20 mouse cellular contexts compared by ENCODE assay signal in the genomic region with DNA sequence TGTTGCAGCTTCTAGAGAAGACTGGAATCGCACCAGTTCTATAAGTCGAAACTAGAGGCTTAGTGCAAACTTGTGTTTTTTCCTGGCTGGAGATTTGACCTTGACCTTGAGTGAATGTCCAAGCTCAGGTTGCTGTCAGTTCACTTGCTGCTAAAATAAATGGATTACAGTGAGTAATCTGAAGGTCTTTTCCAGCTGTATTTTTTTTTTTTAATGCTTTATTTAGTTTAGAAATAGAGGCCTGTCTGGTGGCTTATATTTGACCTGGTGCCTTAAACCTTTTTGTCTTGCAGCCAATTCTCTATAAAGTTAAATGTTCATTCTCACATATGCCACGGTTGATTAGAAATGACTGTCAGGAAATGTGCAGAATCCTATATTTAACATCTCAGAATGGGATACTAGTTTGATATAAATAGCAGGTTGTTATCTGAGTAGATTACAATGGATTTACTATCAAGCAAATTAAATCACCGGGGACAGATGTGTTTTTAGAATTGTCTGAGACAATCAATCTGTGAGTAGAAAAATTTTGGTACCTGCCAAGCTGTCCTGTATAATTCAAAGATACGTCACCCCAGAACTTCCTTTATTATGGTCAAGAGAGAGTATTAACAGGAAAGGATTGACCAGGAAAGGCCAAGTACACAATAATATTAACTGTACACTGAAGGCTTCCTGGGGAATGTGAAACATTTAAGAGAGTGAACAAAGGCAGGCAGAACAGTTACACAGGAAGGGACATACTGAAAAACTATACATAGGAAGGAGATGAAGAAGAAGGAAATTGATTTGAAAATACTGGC.
DNase-seq lines count a peak whose midpoint lies in the region; ATAC-seq and TF ChIP-seq lines count a peak whose summit lies in the region.
"Had no signal": no experiment of that assay in that cellular context is flagged by ENCODE, and none has a peak within 500 bp of the region (broad histone marks: within the 10 kb centered on the region; RNA-seq: fewer than 3 reads in every experiment).

No protein-coding gene starts in this region.

- no peak overlapping the region for H3K4me3 ChIP-seq in kidney, embryonic 16.5 days (ENCODE audit: low read length)
- no peak overlapping the region for H3K4me3 ChIP-seq in lung, postnatal 0 days (ENCODE audit: low read depth, low read length)
- H3K4me3 ChIP-seq: forebrain, embryonic 15.5 days; heart, embryonic 13.5 days; hindbrain, embryonic 15.5 days had no signal

- TF ChIP-seq EP300 in lung, postnatal 0 days (IDR thresholded peaks at IDR 0.05) = no peak

- H3K4me2 ChIP-seq in kidney, embryonic 16.5 days (replicated peaks; ENCODE audit: low read depth, low read length) = no peak overlapping the region
- H3K4me2 ChIP-seq in lung, postnatal 0 days (replicated peaks; ENCODE audit: low read depth, low read length) = no peak overlapping the region
- H3K4me2 ChIP-seq: forebrain, embryonic 15.5 days; heart, embryonic 13.5 days; hindbrain, embryonic 15.5 days had no signal

- no peak for TF ChIP-seq CTCF in lung, postnatal 0 days (IDR thresholded peaks at IDR 0.05)

- no peak overlapping the region for H3K9ac ChIP-seq in kidney, embryonic 16.5 days (replicated peaks; ENCODE audit: low read length)
- H3K9ac ChIP-seq in lung, postnatal 0 days (replicated peaks; ENCODE audit: low read depth) = no peak overlapping the region
- H3K9ac ChIP-seq: forebrain, embryonic 15.5 days; heart, embryonic 13.5 days; hindbrain, embryonic 15.5 days had no signal

- H3K4me1 ChIP-seq in kidney, embryonic 16.5 days (ENCODE audit: insufficient read depth, low read length) = no peaks in the 10 kb centered on the region
- no peaks in the 10 kb centered on the region for H3K4me1 ChIP-seq in lung, postnatal 0 days (ENCODE audit: insufficient read depth, low read depth, low read length)
- H3K4me1 ChIP-seq: forebrain, embryonic 15.5 days; heart, embryonic 13.5 days; hindbrain, embryonic 15.5 days had no signal

- ATAC-seq in kidney, embryonic 16.5 days (ENCODE audit: low FRiP score, low TSS enrichment) = peak; percentile 67; the same call in 1 of the 2 replicates
- ATAC-seq in lung, postnatal 0 days = peak; percentile 35
- ATAC-seq: CD4-positive, CD25-positive, alpha-beta regulatory T cell, adult 4 months; forebrain, embryonic 15.5 days had no signal

- peak; percentile 6 for DNase-seq in adrenal gland, adult 2 months
- DNase-seq in adrenal gland, adult 18-20 months (ENCODE audit: low spot score in 2 of 2) = no peak
- peak; percentile 4 for DNase-seq in embryo, embryonic 10.5 days (ENCODE audit: low spot score)
- DNase-seq in embryo, embryonic 11 days = no peak
- no peak for DNase-seq in kidney, postnatal 10 days
- peak; percentile 17 for DNase-seq in lung, postnatal 0 days (ENCODE audit: low spot score)
- DNase-seq in lung, postnatal 36 days = no peak
- DNase-seq: B cell, adult 2 months; cerebellum, adult 11-12 months; cerebellum, adult 9-10 months; cerebellum, postnatal 25 days; gastrocnemius, postnatal 36 days; heart, adult 11 months; heart, postnatal 36 days had no signal

- no peak overlapping the region for H3K27ac ChIP-seq in kidney, embryonic 16.5 days (ENCODE audit: low read length)
- H3K27ac ChIP-seq in lung, postnatal 0 days (ENCODE audit: low read length) = no peak overlapping the region
- H3K27ac ChIP-seq: forebrain, embryonic 15.5 days; heart, embryonic 13.5 days; hindbrain, embryonic 15.5 days had no signal

- H3K36me3 ChIP-seq in kidney, embryonic 16.5 days (ENCODE audit: insufficient read depth, low read length) = no peaks in the 10 kb centered on the region
- no peaks in the 10 kb centered on the region for H3K36me3 ChIP-seq in lung, postnatal 0 days (ENCODE audit: insufficient read depth, low read length)
- H3K36me3 ChIP-seq: forebrain, embryonic 15.5 days; G1E; heart, embryonic 13.5 days; hindbrain, embryonic 15.5 days had no signal

- no peaks in the 10 kb centered on the region for H3K27me3 ChIP-seq in kidney, embryonic 16.5 days (ENCODE audit: insufficient read depth, low read length)
- no peaks in the 10 kb centered on the region for H3K27me3 ChIP-seq in lung, postnatal 0 days (replicated peaks; ENCODE audit: insufficient read depth, low read length)
- H3K27me3 ChIP-seq: forebrain, embryonic 15.5 days; heart, embryonic 13.5 days; hindbrain, embryonic 15.5 days had no signal

- WGBS in kidney, embryonic 16.5 days = 34% methylated on average over 5 of the region's 5 CpGs
- 57% methylated on average over 5 of the region's 5 CpGs for WGBS in lung, postnatal 0 days

- H3K9me3 ChIP-seq in kidney, embryonic 16.5 days (ENCODE audit: low read length) = no peaks in the 10 kb centered on the region
- no peaks in the 10 kb centered on the region for H3K9me3 ChIP-seq in lung, postnatal 0 days (ENCODE audit: low read length)
- H3K9me3 ChIP-seq: forebrain, embryonic 15.5 days; G1E; heart, embryonic 13.5 days; hindbrain, embryonic 15.5 days had no signal

Comparison
In these comparisons a context has a peak if more than half of its experiments do, and no peak if none do; other contexts are left out.
1. DNase-seq: peak in adrenal gland, adult 2 months (single experiment), embryo, embryonic 10.5 days (single experiment) and lung, postnatal 0 days (single experiment); none in adrenal gland, adult 18-20 months (0 of 2), embryo, embryonic 11 days (single experiment), kidney, postnatal 10 days (single experiment) and lung, postnatal 36 days (single experiment).